8 mouse cellular contexts compared by ENCODE assay signal in the genomic region with DNA sequence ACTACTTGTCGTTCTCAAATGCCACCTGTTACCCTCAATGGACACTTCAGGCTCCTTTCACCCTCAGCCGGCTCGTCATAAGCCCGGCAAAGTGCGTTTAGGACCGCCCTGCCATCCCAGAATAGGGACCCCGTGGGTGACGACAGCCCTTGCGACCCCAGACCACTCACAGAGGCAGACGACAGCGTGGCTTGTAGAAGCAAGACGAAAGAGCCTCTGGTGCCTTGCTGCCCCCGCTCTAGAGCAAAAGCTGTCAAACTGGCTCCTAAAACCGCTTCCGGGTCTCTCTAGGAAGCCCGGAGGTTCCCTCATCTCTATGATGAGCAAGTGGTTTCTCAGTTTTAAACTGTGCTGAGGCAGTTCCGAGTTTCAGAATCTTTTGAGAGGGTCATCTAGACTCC. TPM values are rescaled to one million over a fixed set of nuclear protein-coding genes. Genes with fewer than 3 reads are reported as not detected.
DNase-seq lines count a peak whose midpoint lies in the region; ATAC-seq lines count a peak whose summit lies in the region.

A gene (minus strand): TSS at position 260 of the 401 bp plus-strand sequence.

- peak within 1 kb of the TSS; percentile 49 for H3K9ac ChIP-seq in intestine, embryonic 14.5 days (ENCODE audit: low read length)

- ATAC-seq in intestine, embryonic 14.5 days (replicated peaks; ENCODE audit: low FRiP score, low TSS enrichment, low read depth): no peak

- H3K36me3 ChIP-seq in intestine, embryonic 14.5 days (ENCODE audit: control insufficient read depth, insufficient read depth, low read length): no peaks in the 10 kb centered on the region
- H3K36me3 ChIP-seq in megakaryocyte, embryonic 14.5 days (replicated peaks; ENCODE audit: low read length): no peaks in the 10 kb centered on the region

- peak within 1 kb of the TSS; percentile 86 for H3K4me2 ChIP-seq in intestine, embryonic 14.5 days (ENCODE audit: low read length)

- no peaks in the 10 kb centered on the region; the same call in 1 of the 2 replicates for H3K27me3 ChIP-seq in intestine, embryonic 14.5 days (replicated peaks; ENCODE audit: control insufficient read depth, insufficient read depth, low read length)
- H3K27me3 ChIP-seq in megakaryocyte, embryonic 14.5 days (replicated peaks): peaks cover 11% of the 10 kb centered on the region

- H3K4me1 ChIP-seq in intestine, embryonic 14.5 days (replicated peaks; ENCODE audit: control insufficient read depth, insufficient read depth, low read length): 0 out of 2 replicates have a peak, but pooled peaks cover 3% of the 10 kb centered on the region
- H3K4me1 ChIP-seq in megakaryocyte, embryonic 14.5 days: peaks cover 24% of the 10 kb centered on the region

- 13% methylated on average over 17 of the region's 17 CpGs for WGBS in intestine, embryonic 14.5 days

- no peaks in the 10 kb centered on the region for H3K9me3 ChIP-seq in intestine, embryonic 14.5 days (ENCODE audit: control insufficient read depth, low read length)
- H3K9me3 ChIP-seq in megakaryocyte, embryonic 14.5 days: no peaks in the 10 kb centered on the region

- DNase-seq in ES-CJ7 (ENCODE audit: low read depth, low spot score): peak; percentile 50
- peak; percentile 35 for DNase-seq in c-Kit-positive CD71-negative TER-119-negative erythroid progenitor cells, embryonic 14.5 days (ENCODE audit: low read depth)
- peak; percentile 22 for DNase-seq in gastrocnemius, postnatal 10 days
- peak; percentile 83 for DNase-seq in intestine, embryonic 14.5 days (ENCODE audit: low spot score)
- peak; percentile 47 to 55 for DNase-seq in left cerebral cortex, postnatal 14 days (ENCODE audit: low spot score in 2 of 2)
- DNase-seq in right cerebral cortex, adult 18-20 months: peak; percentile 39
- peak; percentile 74 for DNase-seq in thymus, postnatal 4 days

- no peak within 1 kb of the TSS for H3K27ac ChIP-seq in intestine, embryonic 14.5 days (ENCODE audit: low read depth)

- intact Hi-C loops in left cerebral cortex, postnatal 14 days (cut with DNase I): no loop called here

- H3K4me3 ChIP-seq in intestine, embryonic 14.5 days (ENCODE audit: low read depth, low read length): peak within 1 kb of the TSS; percentile 50
- peak within 1 kb of the TSS; percentile 95 for H3K4me3 ChIP-seq in megakaryocyte, embryonic 14.5 days (replicated peaks)

RNA-seq across cellular contexts. Expression of the gene that starts here (rescaled TPM):
- under 1 TPM; 0.41 to 0.52 TPM for total RNA-seq in gastrocnemius, postnatal 10 days (2021)
- polyA plus RNA-seq in intestine, embryonic 14.5 days (2014; fragmentation: Nextera tagmentation; extraction: Ambion mirVana): 4.2 and 4.4 TPM in 2 replicates
- total RNA-seq in left cerebral cortex, postnatal 14 days (2021): 1 to 10 TPM; 4.1 to 4.9 TPM
- polyA plus RNA-seq in megakaryocyte, embryonic 14.5 days (2012; ENCODE audit: insufficient read depth, low replicate concordance): 0.89 TPM in 1 of 2 replicates, not detected in the other

Comparison
In these comparisons a context has a peak if more than half of its experiments do, and no peak if none do; other contexts are left out.
1. Peak in DNase-seq in gastrocnemius, postnatal 10 days; RNA of the gene not detected or under 1 TPM.
2. DNase-seq: peak in every context shown above with its lines; median percentile 83 in intestine, embryonic 14.5 days; 74 in thymus, postnatal 4 days; 51 in left cerebral cortex, postnatal 14 days; 50 in ES-CJ7; 39 in right cerebral cortex, adult 18-20 months; 35 in c-Kit-positive CD71-negative TER-119-negative erythroid progenitor cells, embryonic 14.5 days; 22 in gastrocnemius, postnatal 10 days.